Mouse (Mus musculus) ES-E14 (cell line): ENCODE results near the gene Lhpp.

Experiments used
- CHD2 ChIP-seq: IDR thresholded peaks from 2 replicates; pipeline ENCODE4 v1.6.1; 2014; ENCODE audit warnings: mild to moderate bottlenecking, low read depth, low read length, inconsistent platforms
- HCFC1 ChIP-seq: IDR thresholded peaks from 2 replicates; pipeline ENCODE4 v1.6.1; 2012; ENCODE audit warnings: low read length, inconsistent platforms, borderline replicate concordance; ENCODE audit not compliant: insufficient read depth
- MAFK ChIP-seq: IDR thresholded peaks from 2 replicates; pipeline ENCODE4 v1.6.1; 2014; ENCODE audit warnings: mild to moderate bottlenecking, low read depth, low read length, inconsistent platforms; ENCODE audit not compliant: insufficient read depth
- ZC3H11A ChIP-seq: IDR thresholded peaks from 2 replicates; pipeline ENCODE4 v1.6.1; 2012; ENCODE audit warnings: low read depth, mild to moderate bottlenecking, inconsistent platforms, low read length, borderline replicate concordance
- ZNF384 ChIP-seq: IDR thresholded peaks from 2 replicates; pipeline ENCODE4 v1.6.1; 2012; ENCODE audit warnings: low read depth, low read length, inconsistent platforms

DNA sequence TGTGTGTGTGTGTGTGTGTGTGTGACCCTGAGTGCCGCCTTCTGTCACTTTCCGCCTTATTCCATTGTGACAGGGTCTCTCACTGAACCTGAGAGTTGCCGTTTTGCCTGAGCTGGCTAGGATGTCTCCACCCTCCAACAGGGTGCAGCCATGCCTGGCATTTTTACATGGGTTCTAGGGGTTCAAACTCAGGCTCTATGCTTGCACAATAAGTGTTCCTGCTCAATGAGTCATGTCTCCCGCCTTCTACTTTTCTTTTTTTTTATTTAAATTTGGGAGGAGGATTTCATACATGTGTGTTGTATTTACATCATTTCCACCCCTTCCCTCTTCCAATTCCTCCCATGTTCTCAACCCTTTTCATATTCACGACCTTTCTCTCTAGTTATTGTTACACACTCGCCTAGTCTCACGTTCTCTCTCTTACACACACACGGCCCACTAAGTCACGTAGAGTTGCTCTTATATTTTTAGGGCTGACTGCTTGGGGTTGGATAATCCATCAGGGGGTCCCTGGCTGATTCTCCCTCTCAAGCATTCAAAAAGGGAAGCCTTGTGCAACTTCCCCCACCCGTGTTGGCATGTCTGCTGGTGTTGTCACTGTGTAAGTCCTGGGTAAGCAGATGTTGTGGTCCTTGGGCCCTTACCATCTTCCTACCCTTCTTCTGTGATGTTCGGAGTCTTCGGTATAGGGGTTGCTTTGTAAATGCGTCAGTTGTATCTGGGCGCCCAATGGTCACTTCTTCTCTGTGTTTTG lies 80.5 kb downstream of the Lhpp start:
- TF ChIP-seq ZNF384 (no peak), MAFK (no peak), CHD2 (no peak), ZC3H11A (no peak), HCFC1 (no peak)
